Mouse (Mus musculus): ENCODE data around the gene Osm. TPM values are rescaled to one million over a fixed set of nuclear protein-coding genes. Genes with fewer than 3 reads are reported as not detected.

Gene Osm
- polyA plus RNA-seq (2014; fragmentation: Nextera tagmentation; extraction: Ambion mirVana), result not detected in 2 replicates

DNA sequence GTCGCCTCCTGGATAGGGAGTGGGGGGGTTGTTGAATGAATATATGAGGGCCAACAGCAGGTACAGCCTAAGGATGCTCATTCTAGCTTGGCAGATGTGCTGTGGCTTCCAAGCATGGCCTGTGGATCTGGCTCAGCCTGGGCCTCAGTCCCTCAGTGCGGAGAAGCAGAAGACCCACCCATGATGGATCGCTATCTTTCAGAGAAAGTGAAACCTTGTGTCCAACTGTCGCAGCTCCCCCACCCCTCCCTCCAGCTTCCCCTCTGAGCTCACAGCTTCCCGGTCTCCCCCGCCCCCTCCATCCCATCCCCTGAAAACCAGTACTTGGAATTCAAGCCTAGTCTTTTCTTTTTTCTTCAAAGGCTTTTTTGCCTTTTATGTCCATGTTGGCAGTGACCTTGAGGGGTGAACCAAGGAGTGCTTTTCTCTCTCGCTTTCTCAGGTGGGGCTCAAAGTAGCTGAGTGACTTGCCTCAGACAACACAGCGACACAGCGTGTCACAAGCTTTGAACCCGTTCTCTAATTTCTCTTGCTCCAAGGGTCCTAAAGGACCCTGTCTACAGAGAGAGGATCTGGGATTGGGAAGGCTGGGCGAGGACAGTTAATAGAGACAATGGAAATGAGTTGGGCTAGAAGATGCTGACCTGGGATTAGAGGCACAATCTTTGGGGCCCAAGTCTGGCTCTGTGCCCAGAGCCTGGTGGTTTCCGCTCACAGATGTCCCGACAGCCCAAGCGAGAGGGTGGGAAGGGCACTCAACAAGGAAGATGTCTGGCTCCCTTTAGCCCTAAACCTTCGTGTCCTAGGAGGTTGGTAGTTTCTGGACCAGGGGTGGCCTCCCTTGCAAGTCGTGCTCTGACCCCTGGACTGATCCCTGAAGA lies at the start of gene Osm:
Gene Osm, plus strand, starts transcription at position 756 of the 881 bp plus-strand sequence.
- Histone ChIP-seq H3K9me3 (ENCODE audit: control insufficient read depth, low read length) (no peaks in the 10 kb centered on the region), H3K4me3 (ENCODE audit: low read depth, low read length) (no peak within 1 kb of the TSS), H3K36me3 (ENCODE audit: control insufficient read depth, insufficient read depth, low read length) (no peaks in the 10 kb centered on the region), H3K9ac (ENCODE audit: low read length) (no peak within 1 kb of the TSS), H3K4me2 (ENCODE audit: low read length) (no peak within 1 kb of the TSS), H3K4me1 (replicated peaks; ENCODE audit: control insufficient read depth, insufficient read depth, low read length) (no peaks in the 10 kb centered on the region), H3K27ac (ENCODE audit: low read depth) (no peak within 1 kb of the TSS), H3K27me3 (replicated peaks; ENCODE audit: control insufficient read depth, insufficient read depth, low read length) (no peaks in the 10 kb centered on the region)
- WGBS, result 67% methylated on average over 16 of the region's 16 CpGs
- no peak for ATAC-seq (replicated peaks; ENCODE audit: low FRiP score, low TSS enrichment, low read depth)
- DNase-seq (ENCODE audit: low spot score), result no peak

- peak within 1 kb of the TSS; percentile 77 for H3K4me2 ChIP-seq (ENCODE audit: low read length)
- ATAC-seq (replicated peaks; ENCODE audit: low FRiP score, low TSS enrichment, low read depth) (peak; percentile 98), DNase-seq (ENCODE audit: low spot score) (peak; percentile 93)
- no peaks in the 10 kb centered on the region for H3K9me3 ChIP-seq (ENCODE audit: control insufficient read depth, low read length)
- H3K27ac ChIP-seq (ENCODE audit: low read depth), result no peak within 1 kb of the TSS
- H3K4me3 ChIP-seq (ENCODE audit: low read depth, low read length), result peak within 1 kb of the TSS; percentile 81
- H3K4me1 ChIP-seq (replicated peaks; ENCODE audit: control insufficient read depth, insufficient read depth, low read length), result peaks cover 10% of the 10 kb centered on the region
- WGBS, result under 1% methylated on average over 65 of the region's 71 CpGs
- H3K9ac ChIP-seq (ENCODE audit: low read length), result peak within 1 kb of the TSS; percentile 83
- H3K27me3 ChIP-seq (replicated peaks; ENCODE audit: control insufficient read depth, insufficient read depth, low read length), result no peaks in the 10 kb centered on the region
- peaks cover 17% of the 10 kb centered on the region for H3K36me3 ChIP-seq (ENCODE audit: control insufficient read depth, insufficient read depth, low read length)
Observed at GRCm38 (mm10) chr11:4186486-4187317, 49.5 kb upstream of the Osm start, which contains the start of gene Tbc1d10a. Gene Tbc1d10a (plus strand): TSS chr11:4186789.

DNA sequence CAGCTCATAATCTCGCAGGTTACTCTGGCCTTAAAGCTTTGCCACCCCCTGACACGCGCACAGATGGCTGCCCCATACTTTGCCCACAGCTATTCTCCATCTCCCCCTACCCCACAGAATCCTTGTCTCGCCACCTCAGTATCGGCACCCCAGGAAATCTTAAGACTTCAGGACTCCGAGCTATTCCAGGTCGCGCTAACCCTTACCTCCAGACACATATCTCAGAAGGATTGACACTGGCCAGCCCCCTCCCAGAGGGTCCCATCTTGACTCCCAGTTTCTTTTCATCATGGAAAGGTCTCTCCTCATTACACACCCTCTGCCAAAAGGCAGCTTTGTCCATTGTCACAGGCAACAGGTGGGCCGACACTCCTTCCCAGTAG lies 48.9 kb upstream of the Osm start:
- Histone ChIP-seq H3K36me3 (ENCODE audit: control insufficient read depth, insufficient read depth, low read length) (peaks cover 11% of the 10 kb centered on the region; the same call in 1 of the 2 replicates), H3K9ac (ENCODE audit: low read length) (peak overlapping the region; percentile 83), H3K9me3 (ENCODE audit: control insufficient read depth, low read length) (no peaks in the 10 kb centered on the region), H3K4me1 (replicated peaks; ENCODE audit: control insufficient read depth, insufficient read depth, low read length) (peaks cover 10% of the 10 kb centered on the region), H3K4me3 (ENCODE audit: low read depth, low read length) (peak overlapping the region; percentile 81), H3K27ac (ENCODE audit: low read depth) (no peak overlapping the region), H3K4me2 (ENCODE audit: low read length) (peak overlapping the region; percentile 77), H3K27me3 (replicated peaks; ENCODE audit: control insufficient read depth, insufficient read depth, low read length) (no peaks in the 10 kb centered on the region)
- ATAC-seq (replicated peaks; ENCODE audit: low FRiP score, low TSS enrichment, low read depth) (no peak; the same call in 1 of the 2 replicates), DNase-seq (ENCODE audit: low spot score) (peak; percentile 54)
- 17% methylated on average over 9 of the region's 9 CpGs for whole genome bisulfite sequencing

- ATAC-seq (replicated peaks; ENCODE audit: low FRiP score, low TSS enrichment, low read depth) (no peak), DNase-seq (ENCODE audit: low spot score) (no peak)
- WGBS, result 82% methylated on average over 6 of the region's 6 CpGs
- Histone ChIP-seq H3K27ac (ENCODE audit: low read depth) (no peak overlapping the region), H3K9me3 (ENCODE audit: control insufficient read depth, low read length) (no peaks in the 10 kb centered on the region), H3K4me2 (ENCODE audit: low read length) (no peak overlapping the region), H3K4me1 (replicated peaks; ENCODE audit: control insufficient read depth, insufficient read depth, low read length) (peaks cover 10% of the 10 kb centered on the region), H3K36me3 (ENCODE audit: control insufficient read depth, insufficient read depth, low read length) (0 out of 2 replicates have a peak, but pooled peaks cover 4% of the 10 kb centered on the region), H3K9ac (ENCODE audit: low read length) (no peak overlapping the region), H3K4me3 (ENCODE audit: low read depth, low read length) (no peak overlapping the region), H3K27me3 (replicated peaks; ENCODE audit: control insufficient read depth, insufficient read depth, low read length) (no peaks in the 10 kb centered on the region)
Observed at GRCm38 (mm10) chr11:4189182-4189581, 47.0 kb upstream of the Osm start.

DNA sequence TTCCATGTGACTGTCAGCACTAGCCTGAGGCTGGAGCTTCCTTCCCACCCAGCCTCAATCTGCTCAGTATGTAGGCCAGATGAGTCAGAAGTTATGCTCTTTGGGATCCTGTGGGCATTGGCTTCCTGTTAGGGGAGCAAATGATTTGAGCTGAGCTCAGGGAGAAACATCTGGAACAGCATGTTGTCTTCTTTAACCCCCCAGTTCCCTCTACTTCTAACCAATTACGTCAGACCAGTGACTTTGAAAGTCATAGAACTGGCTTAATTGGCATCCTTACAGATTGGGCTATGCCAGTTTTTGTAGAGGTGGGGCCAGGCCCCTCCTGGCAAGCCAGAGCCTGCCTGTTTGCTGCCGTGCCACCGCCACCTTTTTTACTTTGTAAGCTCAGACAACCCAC lies 45.5 kb upstream of the Osm start:
- Histone ChIP-seq H3K4me3 (ENCODE audit: low read depth, low read length) (no peak overlapping the region), H3K9me3 (ENCODE audit: control insufficient read depth, low read length) (no peaks in the 10 kb centered on the region), H3K4me2 (ENCODE audit: low read length) (no peak overlapping the region), H3K27me3 (replicated peaks; ENCODE audit: control insufficient read depth, insufficient read depth, low read length) (no peaks in the 10 kb centered on the region), H3K9ac (ENCODE audit: low read length) (no peak overlapping the region), H3K36me3 (ENCODE audit: control insufficient read depth, insufficient read depth, low read length) (0 out of 2 replicates have a peak, but pooled peaks cover 4% of the 10 kb centered on the region), H3K27ac (ENCODE audit: low read depth) (no peak overlapping the region), H3K4me1 (replicated peaks; ENCODE audit: control insufficient read depth, insufficient read depth, low read length) (peaks cover 10% of the 10 kb centered on the region)
- ATAC-seq (replicated peaks; ENCODE audit: low FRiP score, low TSS enrichment, low read depth) (no peak), DNase-seq (ENCODE audit: low spot score) (no peak)
- WGBS, result 87% methylated on average over 3 of the region's 3 CpGs

DNA sequence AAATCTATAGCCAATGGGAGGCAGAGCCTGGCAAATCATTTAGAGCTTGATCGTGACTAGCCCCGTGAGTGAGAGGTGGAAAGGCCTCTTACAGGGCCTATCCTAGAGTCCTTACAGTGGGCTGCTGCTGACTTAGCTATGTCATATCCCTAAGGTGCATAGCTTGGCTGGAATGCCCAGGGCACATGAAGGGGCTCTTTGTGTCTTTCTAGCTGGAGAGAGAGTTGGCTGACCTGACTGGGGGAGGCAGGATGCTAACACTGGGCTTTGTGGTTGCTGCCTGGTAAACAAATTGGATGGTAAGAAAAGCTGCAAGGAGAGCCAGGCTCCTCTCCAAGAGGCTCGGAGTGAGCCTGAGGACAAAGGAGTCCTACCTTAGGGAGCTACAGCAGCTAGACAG lies 43.5 kb upstream of the Osm start:
- H3K9ac ChIP-seq (ENCODE audit: low read length), result no peak overlapping the region
- no peak overlapping the region for H3K4me2 ChIP-seq (ENCODE audit: low read length)
- H3K9me3 ChIP-seq (ENCODE audit: control insufficient read depth, low read length), result no peaks in the 10 kb centered on the region
- H3K27me3 ChIP-seq (replicated peaks; ENCODE audit: control insufficient read depth, insufficient read depth, low read length), result no peaks in the 10 kb centered on the region
- 0 out of 2 replicates have a peak, but pooled peaks cover 4% of the 10 kb centered on the region for H3K36me3 ChIP-seq (ENCODE audit: control insufficient read depth, insufficient read depth, low read length)
- no peak overlapping the region for H3K27ac ChIP-seq (ENCODE audit: low read depth)
- ATAC-seq (replicated peaks; ENCODE audit: low FRiP score, low TSS enrichment, low read depth) (no peak), DNase-seq (ENCODE audit: low spot score) (no peak)
- whole genome bisulfite sequencing, result 72% methylated on average over 3 of the region's 3 CpGs
- H3K4me1 ChIP-seq (replicated peaks; ENCODE audit: control insufficient read depth, insufficient read depth, low read length), result peaks cover 5% of the 10 kb centered on the region
- no peak overlapping the region for H3K4me3 ChIP-seq (ENCODE audit: low read depth, low read length)

DNA sequence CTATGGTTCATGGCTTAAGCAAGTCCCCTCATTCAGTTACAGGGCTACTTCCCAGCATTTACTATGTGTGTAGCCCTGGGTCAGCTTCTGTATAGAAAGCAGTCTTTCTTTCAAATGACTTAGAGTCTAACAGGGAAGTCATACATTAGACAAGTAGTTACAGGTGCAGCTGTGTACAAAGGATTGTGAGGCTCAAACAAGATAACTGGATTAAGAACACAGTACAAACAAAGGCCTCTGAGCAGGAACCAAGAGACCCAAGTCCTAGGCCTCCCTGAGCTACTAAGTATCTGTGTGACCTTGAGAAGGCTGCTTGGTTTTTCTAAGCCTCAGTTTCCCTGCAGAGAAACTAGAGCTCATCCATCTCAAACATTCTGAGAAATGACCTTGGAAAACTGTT lies 42.8 kb upstream of the Osm start:
- Histone ChIP-seq H3K4me3 (ENCODE audit: low read depth, low read length) (no peak overlapping the region), H3K36me3 (ENCODE audit: control insufficient read depth, insufficient read depth, low read length) (0 out of 2 replicates have a peak, but pooled peaks cover 4% of the 10 kb centered on the region), H3K9me3 (ENCODE audit: control insufficient read depth, low read length) (no peaks in the 10 kb centered on the region), H3K4me1 (replicated peaks; ENCODE audit: control insufficient read depth, insufficient read depth, low read length) (no peaks in the 10 kb centered on the region; the same call in 1 of the 2 replicates), H3K27me3 (replicated peaks; ENCODE audit: control insufficient read depth, insufficient read depth, low read length) (no peaks in the 10 kb centered on the region), H3K27ac (ENCODE audit: low read depth) (no peak overlapping the region), H3K4me2 (ENCODE audit: low read length) (no peak overlapping the region), H3K9ac (ENCODE audit: low read length) (no peak overlapping the region)
- ATAC-seq (replicated peaks; ENCODE audit: low FRiP score, low TSS enrichment, low read depth) (no peak), DNase-seq (ENCODE audit: low spot score) (no peak)

- Histone ChIP-seq H3K27ac (ENCODE audit: low read depth) (no peak overlapping the region), H3K9ac (ENCODE audit: low read length) (no peak overlapping the region), H3K27me3 (replicated peaks; ENCODE audit: control insufficient read depth, insufficient read depth, low read length) (no peaks in the 10 kb centered on the region), H3K4me1 (replicated peaks; ENCODE audit: control insufficient read depth, insufficient read depth, low read length) (no peaks in the 10 kb centered on the region; the same call in 1 of the 2 replicates), H3K36me3 (ENCODE audit: control insufficient read depth, insufficient read depth, low read length) (0 out of 2 replicates have a peak, but pooled peaks cover 4% of the 10 kb centered on the region), H3K4me3 (ENCODE audit: low read depth, low read length) (no peak overlapping the region), H3K4me2 (ENCODE audit: low read length) (no peak overlapping the region), H3K9me3 (ENCODE audit: control insufficient read depth, low read length) (no peaks in the 10 kb centered on the region)
- DNase-seq (ENCODE audit: low spot score), result no peak
- 83% methylated on average over 3 of the region's 3 CpGs for WGBS
- ATAC-seq (replicated peaks; ENCODE audit: low FRiP score, low TSS enrichment, low read depth), result no peak
Observed at GRCm38 (mm10) chr11:4195597-4196031, 40.6 kb upstream of the Osm start.

All from intestine, embryonic 14.5 days (tissue).